In the genomic region with DNA sequence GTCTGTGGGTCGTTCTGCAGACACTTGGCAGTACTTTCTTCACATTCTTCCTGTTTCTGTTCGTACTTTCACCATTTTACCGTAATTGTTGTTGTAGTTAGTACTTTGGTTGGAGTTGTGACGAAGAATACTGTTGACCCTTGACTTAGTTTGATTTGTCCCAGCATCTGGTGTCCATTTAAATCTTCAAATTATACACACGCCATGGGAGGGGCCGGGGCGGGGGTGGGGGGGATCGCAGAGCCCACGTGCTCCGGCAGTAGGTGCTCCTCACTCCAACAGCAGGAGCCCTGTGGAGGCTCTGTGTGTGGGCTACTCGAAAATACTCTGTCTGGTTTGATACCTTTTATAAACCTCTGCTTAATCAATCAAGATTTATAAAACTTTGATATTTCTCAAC, we compare ENCODE assay signal across 28 mouse cellular contexts.
"Had no signal": no experiment of that assay in that cellular context is flagged by ENCODE, and none has a peak within 500 bp of the region (broad histone marks: within the 10 kb centered on the region; RNA-seq: fewer than 3 reads in every experiment).

No protein-coding gene starts in this region.

- H3K27me3 ChIP-seq: embryonic facial prominence, embryonic 12.5 days; embryonic facial prominence, embryonic 13.5 days; embryonic facial prominence, embryonic 15.5 days; forebrain, embryonic 12.5 days; forebrain, embryonic 13.5 days; forebrain, embryonic 15.5 days had no signal

- DNase-seq: cerebellum, adult 18-20 months; cerebellum, adult 2 months; cerebellum, adult 8-10 months; cerebellum, adult 9-10 months; cerebellum, adult 9-11 months; cerebellum, postnatal 10 days; cerebellum, postnatal 14 days; cerebellum, postnatal 25 days; cerebellum, postnatal 36 days; forebrain, postnatal 0 days; gastrocnemius, adult 2 months; gastrocnemius, postnatal 10 days; gastrocnemius, postnatal 14 days; gastrocnemius, postnatal 25 days; gastrocnemius, postnatal 36 days; heart, adult 18-20 months; heart, adult 2 months had no signal

- H3K27ac ChIP-seq: embryonic facial prominence, embryonic 12.5 days; embryonic facial prominence, embryonic 13.5 days; embryonic facial prominence, embryonic 15.5 days; forebrain, embryonic 10.5 days; forebrain, embryonic 12.5 days; forebrain, embryonic 13.5 days; forebrain, embryonic 15.5 days; gastrocnemius, adult 2 months; heart, adult 2 months; heart, embryonic 10.5 days had no signal

- H3K9ac ChIP-seq: embryonic facial prominence, embryonic 12.5 days; embryonic facial prominence, embryonic 13.5 days; embryonic facial prominence, embryonic 15.5 days; forebrain, embryonic 12.5 days; forebrain, embryonic 13.5 days; forebrain, embryonic 15.5 days; forebrain, postnatal 0 days had no signal

- H3K4me1 ChIP-seq: embryonic facial prominence, embryonic 12.5 days; embryonic facial prominence, embryonic 15.5 days; forebrain, embryonic 10.5 days; forebrain, embryonic 12.5 days; forebrain, embryonic 13.5 days; forebrain, embryonic 15.5 days; heart, embryonic 10.5 days had no signal

- H3K4me2 ChIP-seq: embryonic facial prominence, embryonic 12.5 days; embryonic facial prominence, embryonic 13.5 days; embryonic facial prominence, embryonic 15.5 days; forebrain, embryonic 12.5 days; forebrain, embryonic 13.5 days; forebrain, embryonic 15.5 days had no signal

- ATAC-seq: forebrain, embryonic 13.5 days; forebrain, embryonic 14.5 days; forebrain, embryonic 15.5 days; forebrain, embryonic 16.5 days; forebrain, postnatal 0 days had no signal

- H3K4me3 ChIP-seq: embryonic facial prominence, embryonic 12.5 days; embryonic facial prominence, embryonic 13.5 days; embryonic facial prominence, embryonic 15.5 days; erythroblast, embryonic 14.5 days; forebrain, embryonic 10.5 days; forebrain, embryonic 12.5 days; forebrain, embryonic 13.5 days; forebrain, embryonic 15.5 days; gastrocnemius, adult 2 months; heart, adult 2 months; heart, embryonic 10.5 days had no signal

- H3K9me3 ChIP-seq: embryonic facial prominence, embryonic 12.5 days; embryonic facial prominence, embryonic 13.5 days; embryonic facial prominence, embryonic 15.5 days; forebrain, embryonic 10.5 days; forebrain, embryonic 12.5 days; forebrain, embryonic 13.5 days; forebrain, embryonic 15.5 days; heart, embryonic 10.5 days had no signal
